Mouse (Mus musculus): ENCODE measurements around the gene Tcte1.

GRCm38 (mm10) chr17:45589844-45590243 lies 66.6 kb downstream of the Tcte1 start:
- no peak for TF ChIP-seq GATA1 (IDR thresholded peaks at IDR 0.05; ENCODE audit: borderline replicate concordance, low read length)
- TF ChIP-seq FLI1 (IDR thresholded peaks at IDR 0.05; ENCODE audit: low read length) = no peak

Measured in megakaryocyte, embryonic 14.5 days (primary cell).